Mouse (Mus musculus) forebrain, embryonic 14.5 days (tissue): ENCODE measurements around the gene 9530077C05Rik. TPM values are rescaled to one million over a fixed set of nuclear protein-coding genes. Genes with fewer than 3 reads are reported as not detected.
A peak's percentile ranks its signal among the peaks of the same experiment; 100 is the strongest.
"Not testable (repeated sequence)": the region's sequence is repeated elsewhere in the genome, so short reads cannot be mapped to it uniquely, and the experiment has no call there.

Experiments
- ATAC-seq: fragments of 200-750 bp; cut with Nextera tagmentation; 2 replicates; pipeline ENCODE4 v1.8.0; 2017; ENCODE audit warnings: mild to moderate bottlenecking, moderate library complexity
- DNase-seq: peaks from one replicate; pipeline ENCODE4 v3.0.0-alpha.2; 2015; ENCODE audit warnings: low spot score
- H3K27ac ChIP-seq: fragments of 300-500 bp; sonication (generic); 2 replicates; pipeline ENCODE4 v1.5.1; 2014; ENCODE audit warnings: low read depth, mild to moderate bottlenecking, control low read depth, low read length, moderate library complexity
- H3K27me3 ChIP-seq: fragments of 300-500 bp; sonication (generic); replicated peaks from 2 replicates; pipeline ENCODE4 v1.6.1; 2014; ENCODE audit warnings: low read length, control low read depth, mixed read lengths; ENCODE audit not compliant: control insufficient read depth, insufficient read depth
- H3K36me3 ChIP-seq: fragments of 300-500 bp; sonication (generic); 2 replicates; pipeline ENCODE4 v1.6.1; 2014; ENCODE audit warnings: low read length, control low read depth; ENCODE audit not compliant: control insufficient read depth, insufficient read depth
- H3K4me1 ChIP-seq: fragments of 300-500 bp; sonication (generic); 2 replicates; pipeline ENCODE4 v1.6.1; 2014; ENCODE audit warnings: antibody characterized with exemption, low read length, control low read depth; ENCODE audit not compliant: control insufficient read depth, insufficient read depth
- H3K4me2 ChIP-seq: fragments of 300-500 bp; sonication (generic); 2 replicates; pipeline ENCODE4 v1.6.1; 2014; ENCODE audit warnings: mild to moderate bottlenecking, control low read depth, low read length
- H3K4me3 ChIP-seq: fragments of 300-500 bp; sonication (generic); 2 replicates; pipeline ENCODE4 v1.5.1; 2014; ENCODE audit warnings: low read depth, low read length, control low read depth
- H3K9ac ChIP-seq: fragments of 300-500 bp; sonication (generic); 2 replicates; pipeline ENCODE4 v1.6.1; 2014; ENCODE audit warnings: mild to moderate bottlenecking, low read length, control low read depth, moderate library complexity
- H3K9me3 ChIP-seq: fragments of 300-500 bp; sonication (generic); replicated peaks from 2 replicates; pipeline ENCODE4 v1.6.1; 2016; ENCODE audit warnings: low read length, control low read depth, mixed read lengths; ENCODE audit not compliant: control insufficient read depth
- WGBS: fragments of 180-500 bp; shearing (Covaris S2); extraction: QIAGEN DNeasy Blood & Tissue Kit; methylation state at CpG from one replicate; pipeline ENCODE4 v1.1.7; 2014; 5-methylcytosine and 5-hydroxymethylcytosine counted together
- polyA plus RNA-seq: library from polyadenylated mRNA; unstranded; fragments of >200 nt; fragmentation: Nextera tagmentation; extraction: Ambion mirVana; gene quantifications from 2 replicates; pipeline ENCODE4 v1.2.1, GENCODE M21; 2014

The 9530077C05Rik gene
- polyA plus RNA-seq, 1 experiment from 2014 or later: 12.2 TPM

DNA sequence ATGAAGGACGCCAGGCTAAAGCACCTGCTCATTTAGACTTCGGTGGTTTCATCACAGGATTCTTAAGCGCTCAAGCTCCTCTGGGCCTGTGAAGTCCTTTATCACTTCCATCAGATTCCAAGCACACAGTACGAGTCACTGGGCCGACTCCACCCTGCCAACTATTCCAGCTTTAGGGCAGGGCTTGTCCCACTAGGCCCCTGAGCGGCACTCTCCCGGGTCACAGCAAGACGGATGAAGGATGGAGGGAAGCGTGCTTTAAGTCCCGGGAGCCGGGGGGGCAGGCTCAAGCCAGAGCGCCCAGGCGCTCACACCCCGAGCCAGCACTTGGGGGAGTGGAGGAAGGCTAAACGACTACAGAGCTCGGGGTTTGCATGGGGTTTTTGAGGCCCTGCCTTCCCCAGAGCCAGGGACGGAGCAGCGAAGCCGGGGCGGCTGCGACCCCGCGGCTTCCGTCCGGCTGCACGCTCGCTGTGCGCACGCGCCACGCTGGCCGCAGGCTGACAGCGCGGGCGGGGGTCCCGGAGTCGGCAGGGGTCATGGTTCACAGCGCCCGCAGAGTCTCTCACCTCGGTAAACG lies 22.8 kb upstream of the 9530077C05Rik start:
- WGBS: under 1% methylated on average over 39 of the region's 41 CpGs
- DNase-seq: peak; percentile 34
- peak; percentile 79 for ATAC-seq

DNA sequence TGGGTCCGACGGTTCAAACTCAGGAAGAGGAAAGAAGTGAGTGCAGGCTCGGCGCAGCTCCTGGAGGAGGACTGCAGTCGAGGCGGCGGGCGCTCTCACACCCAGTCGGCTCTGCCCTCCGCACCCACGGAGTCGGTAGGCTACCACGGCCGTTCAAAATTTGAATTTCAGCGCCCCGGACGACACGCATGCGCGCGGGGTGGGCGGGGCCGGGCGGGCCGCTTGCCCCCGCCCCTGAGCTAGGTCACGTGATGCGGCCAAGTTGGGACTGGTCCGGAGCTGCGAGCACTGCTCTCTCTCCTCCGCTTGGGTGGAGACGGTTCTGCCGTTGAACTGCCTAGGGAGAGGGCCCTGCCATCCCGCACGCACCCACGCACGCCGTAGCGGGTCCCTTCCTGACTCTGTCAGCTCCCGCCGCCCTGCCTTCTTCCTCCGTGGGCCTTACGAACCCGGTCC lies 22.3 kb upstream of the 9530077C05Rik start, which contains the start of gene Anln:
Gene Anln, minus strand, starts transcription at position 168 of the 456 bp plus-strand sequence.
- peaks cover 5% of the 10 kb centered on the region; the same call in 1 of the 2 replicates for H3K4me1 ChIP-seq
- peak within 1 kb of the TSS; percentile 79 for H3K4me3 ChIP-seq
- H3K9me3 ChIP-seq: no peaks in the 10 kb centered on the region
- H3K27ac ChIP-seq: peak within 1 kb of the TSS; percentile 79
- H3K4me2 ChIP-seq: peak within 1 kb of the TSS; percentile 86
- no peaks in the 10 kb centered on the region for H3K36me3 ChIP-seq
- peak; percentile 94 for DNase-seq
- peak within 1 kb of the TSS; percentile 81 for H3K9ac ChIP-seq
- under 1% methylated on average over 44 of the region's 44 CpGs for WGBS
- ATAC-seq: peak; percentile 95
- no peaks in the 10 kb centered on the region for H3K27me3 ChIP-seq

More for the DNA sequence above, 22.8 kb upstream of the 9530077C05Rik start:
- H3K36me3 ChIP-seq: no peaks in the 10 kb centered on the region
- H3K4me3 ChIP-seq: peak overlapping the region; percentile 79
- H3K4me2 ChIP-seq: peak overlapping the region; percentile 86
- no peaks in the 10 kb centered on the region for H3K9me3 ChIP-seq
- peaks cover 5% of the 10 kb centered on the region; the same call in 1 of the 2 replicates for H3K4me1 ChIP-seq
- peak overlapping the region; percentile 79 for H3K27ac ChIP-seq
- H3K27me3 ChIP-seq: no peaks in the 10 kb centered on the region
- peak overlapping the region; percentile 81 for H3K9ac ChIP-seq

DNA sequence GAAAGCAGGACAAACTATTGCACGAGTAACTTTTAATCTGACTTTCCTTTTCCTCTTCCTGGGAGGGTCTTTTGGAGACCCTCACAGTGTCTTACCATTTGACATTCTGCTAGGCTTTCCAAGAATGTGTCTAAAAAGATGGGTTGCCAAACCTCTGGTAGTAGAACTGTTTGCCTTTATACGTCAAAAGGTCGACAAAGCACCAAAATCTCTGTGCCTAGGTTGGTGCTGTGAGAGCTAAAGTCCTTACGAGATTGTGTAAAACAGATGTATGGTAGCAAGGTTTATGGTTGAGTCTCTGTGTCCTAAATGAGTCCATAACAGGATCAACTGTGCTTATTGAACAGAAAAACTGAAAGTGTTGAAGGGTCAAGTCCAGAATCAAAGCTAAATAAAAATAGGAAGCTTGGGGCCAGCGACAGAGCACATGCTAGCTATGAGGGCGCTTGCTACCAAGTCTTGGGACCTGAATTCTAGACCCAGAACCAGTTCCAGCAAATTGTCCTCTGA lies 21.5 kb upstream of the 9530077C05Rik start:
- Histone ChIP-seq H3K36me3 (no peaks in the 10 kb centered on the region), H3K27ac (0 out of 2 replicates have a peak overlapping the region, but pooled peaks have one; percentile 79), H3K4me3 (peak overlapping the region; percentile 79), H3K4me1 (peaks cover 5% of the 10 kb centered on the region; the same call in 1 of the 2 replicates), H3K4me2 (peak overlapping the region; percentile 86), H3K27me3 (no peaks in the 10 kb centered on the region), H3K9ac (peak overlapping the region; percentile 81), H3K9me3 (no peaks in the 10 kb centered on the region)
- ATAC-seq: no peak
- 72% methylated on average over 6 of the region's 6 CpGs for WGBS
- no peak for DNase-seq

DNA sequence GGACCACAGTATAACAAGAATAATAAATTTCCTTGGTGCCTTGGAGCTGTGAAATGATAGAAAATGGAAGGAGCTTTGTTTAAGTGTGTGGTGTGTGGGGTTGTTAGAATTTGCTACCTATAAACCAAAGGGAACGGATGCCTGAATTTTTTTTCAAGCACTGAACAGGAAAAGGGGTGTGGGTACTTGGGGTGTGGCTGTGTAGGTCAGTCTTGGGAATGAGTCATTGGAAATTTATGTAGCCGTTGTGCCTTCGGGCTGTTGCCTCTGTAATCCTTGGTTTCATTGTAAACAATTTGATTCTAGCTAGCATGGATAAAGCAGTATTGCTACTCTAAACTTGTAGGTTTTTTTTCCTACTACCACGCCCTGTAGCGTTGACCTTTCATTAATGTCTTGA lies 20.9 kb upstream of the 9530077C05Rik start:
- no peaks in the 10 kb centered on the region for H3K36me3 ChIP-seq
- no peak for ATAC-seq
- no peak overlapping the region for H3K27ac ChIP-seq
- no peak overlapping the region for H3K4me3 ChIP-seq
- no peaks in the 10 kb centered on the region for H3K9me3 ChIP-seq
- peaks cover 5% of the 10 kb centered on the region; the same call in 1 of the 2 replicates for H3K4me1 ChIP-seq
- H3K4me2 ChIP-seq: no peak overlapping the region
- H3K9ac ChIP-seq: no peak overlapping the region
- no peak for DNase-seq
- WGBS: 93% methylated on average over 5 of the region's 5 CpGs
- H3K27me3 ChIP-seq: no peaks in the 10 kb centered on the region

DNA sequence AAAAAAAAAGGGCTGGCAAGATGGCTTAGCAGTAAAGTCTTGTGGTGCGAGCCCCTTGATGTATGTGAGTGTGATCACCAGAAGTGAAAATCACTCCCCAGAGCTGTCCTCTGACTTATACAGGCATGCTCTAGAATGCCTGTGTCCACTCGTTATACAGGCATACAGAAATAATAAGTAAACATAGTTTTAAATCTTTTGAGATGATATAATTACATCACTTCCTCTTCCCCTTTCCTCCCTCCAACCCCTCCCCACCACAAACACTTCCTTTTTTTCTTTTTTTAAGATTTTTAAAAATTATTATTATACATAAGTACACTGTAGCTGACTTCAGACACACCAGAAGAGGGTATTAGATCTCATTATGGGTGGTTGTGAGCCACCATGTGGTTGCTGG lies 16.6 kb upstream of the 9530077C05Rik start:
- ATAC-seq (no peak), DNase-seq (no peak)
- no peaks in the 10 kb centered on the region for H3K36me3 ChIP-seq
- no peaks in the 10 kb centered on the region for H3K27me3 ChIP-seq
- no peak overlapping the region for H3K4me3 ChIP-seq
- no peak overlapping the region for H3K27ac ChIP-seq
- WGBS: 88% methylated on average over 2 of the region's 2 CpGs
- no peak overlapping the region for H3K9ac ChIP-seq
- no peaks in the 10 kb centered on the region for H3K9me3 ChIP-seq
- H3K4me1 ChIP-seq: no peaks in the 10 kb centered on the region
- H3K4me2 ChIP-seq: no peak overlapping the region

DNA sequence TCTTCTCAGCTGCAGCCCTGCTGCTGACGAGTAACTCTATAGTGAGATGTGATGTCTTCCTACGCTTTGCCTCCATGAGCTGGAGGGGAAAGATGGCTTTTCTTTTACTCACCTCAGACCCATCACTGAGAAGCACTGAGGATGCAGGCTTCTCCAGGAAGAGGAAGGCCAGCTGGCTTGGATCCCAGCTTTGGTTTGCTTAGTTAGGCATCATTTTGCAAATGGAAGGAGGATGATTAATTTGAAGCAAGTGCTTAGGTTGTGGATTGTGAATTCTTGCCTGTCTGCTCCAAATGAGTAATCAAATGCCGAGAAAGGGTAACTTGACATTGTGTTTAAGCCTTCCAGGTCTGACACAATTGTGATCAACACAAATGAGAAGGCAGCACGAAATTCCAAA lies 12.3 kb upstream of the 9530077C05Rik start:
- no peak overlapping the region for H3K4me3 ChIP-seq
- H3K36me3 ChIP-seq: no peaks in the 10 kb centered on the region
- H3K9me3 ChIP-seq: no peaks in the 10 kb centered on the region
- H3K9ac ChIP-seq: no peak overlapping the region
- 71% methylated on average over 4 of the region's 4 CpGs for WGBS
- H3K4me2 ChIP-seq: no peak overlapping the region
- no peaks in the 10 kb centered on the region for H3K4me1 ChIP-seq
- no peaks in the 10 kb centered on the region for H3K27me3 ChIP-seq
- DNase-seq (no peak), ATAC-seq (no peak)
- H3K27ac ChIP-seq: no peak overlapping the region

DNA sequence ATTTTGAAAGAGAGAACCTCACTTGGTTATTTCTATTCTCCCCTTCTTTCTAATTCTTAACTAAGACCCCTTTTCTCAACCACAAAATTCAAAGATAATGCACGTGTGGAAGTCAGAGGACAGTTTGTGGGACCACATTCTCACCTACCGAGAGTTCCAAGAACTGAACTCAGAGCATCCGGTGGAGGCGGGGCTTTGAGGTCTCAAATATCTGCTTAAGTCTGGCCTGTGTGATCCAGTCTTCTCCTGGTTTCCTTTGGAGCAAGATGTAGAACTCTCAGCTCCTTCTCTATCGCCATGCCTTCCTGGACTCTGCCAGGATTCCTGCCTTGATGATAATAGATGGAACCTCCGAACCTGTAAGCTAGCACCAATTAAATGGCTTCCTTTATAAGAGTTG lies 9.3 kb upstream of the 9530077C05Rik start:
- Histone ChIP-seq H3K9ac (no peak overlapping the region), H3K27me3 (no peaks in the 10 kb centered on the region), H3K4me3 (no peak overlapping the region), H3K27ac (no peak overlapping the region), H3K4me2 (no peak overlapping the region), H3K9me3 (no peaks in the 10 kb centered on the region), H3K4me1 (no peaks in the 10 kb centered on the region), H3K36me3 (no peaks in the 10 kb centered on the region)
- ATAC-seq (no peak), DNase-seq (no peak)
- 86% methylated on average over 6 of the region's 6 CpGs for WGBS

DNA sequence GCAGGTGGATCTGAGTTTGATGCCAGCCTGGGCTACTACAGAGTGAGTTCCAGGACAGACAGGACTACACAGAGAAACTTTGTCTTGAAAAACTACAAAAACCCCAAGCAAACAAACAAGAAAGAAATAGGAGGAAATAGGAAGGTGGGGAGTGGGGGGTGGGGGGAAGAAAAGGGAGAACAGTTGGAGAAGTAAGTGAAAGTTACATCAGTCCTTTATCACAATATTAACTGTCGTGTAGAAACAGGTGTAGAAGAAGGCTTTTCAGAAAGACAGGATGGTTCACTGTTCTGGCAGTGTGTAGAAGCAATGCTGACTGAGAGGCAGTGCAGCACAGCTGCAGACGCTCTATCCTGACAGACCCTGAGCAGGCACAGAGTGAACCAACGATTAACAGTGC lies 8.3 kb upstream of the 9530077C05Rik start:
- no peak overlapping the region for H3K27ac ChIP-seq
- H3K4me3 ChIP-seq: no peak overlapping the region
- H3K4me2 ChIP-seq: no peak overlapping the region
- no peak overlapping the region for H3K9ac ChIP-seq
- ATAC-seq (no peak), DNase-seq (no peak)
- 85% methylated on average over 3 of the region's 3 CpGs for WGBS
- H3K27me3 ChIP-seq: no peaks in the 10 kb centered on the region
- H3K4me1 ChIP-seq: no peaks in the 10 kb centered on the region
- no peaks in the 10 kb centered on the region for H3K36me3 ChIP-seq
- H3K9me3 ChIP-seq: no peaks in the 10 kb centered on the region

DNA sequence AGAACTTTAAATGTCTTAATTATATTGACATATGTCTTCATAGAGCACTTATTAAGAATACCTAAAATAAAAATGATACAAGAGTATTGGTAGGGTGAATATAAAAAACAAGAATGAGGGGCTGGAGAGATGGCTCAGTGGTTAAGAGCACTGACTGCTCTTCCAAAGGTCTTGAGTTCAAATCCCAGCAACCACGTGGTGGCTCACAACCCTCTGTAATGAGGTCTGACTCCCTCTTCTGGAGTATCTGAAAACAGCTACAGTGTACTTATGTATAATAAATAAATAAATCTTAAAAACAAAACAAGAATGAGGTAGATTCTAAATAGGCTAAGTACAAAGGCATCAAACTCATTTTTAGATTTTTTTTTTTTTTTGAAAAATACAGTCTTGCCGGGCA lies 7.8 kb upstream of the 9530077C05Rik start:
- not testable (repeated sequence) for H3K9me3 ChIP-seq, H3K27ac ChIP-seq, H3K4me3 ChIP-seq, H3K36me3 ChIP-seq, H3K4me2 ChIP-seq, ATAC-seq, H3K9ac ChIP-seq, H3K27me3 ChIP-seq, DNase-seq, H3K4me1 ChIP-seq
- WGBS: 62% methylated on average over 2 of the region's 2 CpGs
